Mouse (Mus musculus): ENCODE data around the gene Sgca. TPM values are rescaled to one million over a fixed set of nuclear protein-coding genes. Genes with fewer than 3 reads are reported as not detected.
A peak's percentile ranks its signal among the peaks of the same experiment; 100 is the strongest.

Sgca gene
- polyA plus RNA-seq, 1 experiment: 1.9 TPM

DNA sequence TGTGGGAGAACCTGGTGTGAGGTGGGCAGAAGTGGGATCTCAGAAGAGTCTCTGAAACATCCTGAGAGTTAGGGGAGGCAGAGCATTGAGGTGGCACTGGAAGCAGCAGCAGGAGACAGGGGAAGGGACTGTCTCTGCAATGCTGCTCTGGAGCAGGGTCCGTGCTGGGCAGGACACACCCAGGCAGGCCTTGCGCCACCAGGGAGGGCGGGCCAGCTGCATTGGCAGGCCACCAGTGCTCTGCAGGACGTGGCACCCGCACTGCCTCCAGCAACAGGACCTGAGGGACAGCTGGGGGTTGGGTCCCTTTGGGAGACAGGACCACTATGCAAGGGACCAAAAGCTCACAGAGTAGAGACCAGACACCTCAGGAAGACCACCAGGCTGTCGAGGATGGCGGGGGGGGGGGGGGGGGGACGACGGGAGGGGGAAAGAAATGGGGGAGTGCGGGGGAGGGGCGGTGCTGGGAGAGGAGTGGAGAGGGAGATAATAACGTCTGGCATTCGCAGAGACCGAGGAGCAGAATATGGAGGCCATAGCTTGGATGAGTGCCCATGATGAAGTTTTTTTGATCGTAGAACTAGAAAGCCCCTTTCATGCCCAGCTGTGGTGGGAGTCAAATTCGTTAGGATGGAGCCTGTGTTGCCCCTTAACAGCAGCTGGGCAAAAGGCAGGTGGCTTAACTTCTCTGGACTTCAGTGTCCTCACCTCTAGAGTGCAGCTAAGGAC, 60.3 kb downstream of the Sgca start:
- Histone ChIP-seq H3K4me1 (ENCODE audit: control insufficient read depth, insufficient read depth, low read length) (peaks cover 28% of the 10 kb centered on the region), H3K4me3 (replicated peaks; ENCODE audit: insufficient read depth, low read depth, low read length) (no peak overlapping the region), H3K27me3 (ENCODE audit: control insufficient read depth, insufficient read depth, low read length) (no peaks in the 10 kb centered on the region), H3K27ac (ENCODE audit: insufficient read depth, low read length) (no peak overlapping the region)
- TF ChIP-seq POLR2A (IDR thresholded peaks at IDR 0.05; ENCODE audit: borderline replicate concordance, insufficient read depth, low read length) (no peak), CTCF (IDR thresholded peaks at IDR 0.05; ENCODE audit: borderline replicate concordance, insufficient read depth, low read depth, low read length) (no peak)
- 25% methylated on average over 13 of the region's 16 CpGs for WGBS
- DNase-seq: peak in 1 of 2 experiments; percentile 45

DNA sequence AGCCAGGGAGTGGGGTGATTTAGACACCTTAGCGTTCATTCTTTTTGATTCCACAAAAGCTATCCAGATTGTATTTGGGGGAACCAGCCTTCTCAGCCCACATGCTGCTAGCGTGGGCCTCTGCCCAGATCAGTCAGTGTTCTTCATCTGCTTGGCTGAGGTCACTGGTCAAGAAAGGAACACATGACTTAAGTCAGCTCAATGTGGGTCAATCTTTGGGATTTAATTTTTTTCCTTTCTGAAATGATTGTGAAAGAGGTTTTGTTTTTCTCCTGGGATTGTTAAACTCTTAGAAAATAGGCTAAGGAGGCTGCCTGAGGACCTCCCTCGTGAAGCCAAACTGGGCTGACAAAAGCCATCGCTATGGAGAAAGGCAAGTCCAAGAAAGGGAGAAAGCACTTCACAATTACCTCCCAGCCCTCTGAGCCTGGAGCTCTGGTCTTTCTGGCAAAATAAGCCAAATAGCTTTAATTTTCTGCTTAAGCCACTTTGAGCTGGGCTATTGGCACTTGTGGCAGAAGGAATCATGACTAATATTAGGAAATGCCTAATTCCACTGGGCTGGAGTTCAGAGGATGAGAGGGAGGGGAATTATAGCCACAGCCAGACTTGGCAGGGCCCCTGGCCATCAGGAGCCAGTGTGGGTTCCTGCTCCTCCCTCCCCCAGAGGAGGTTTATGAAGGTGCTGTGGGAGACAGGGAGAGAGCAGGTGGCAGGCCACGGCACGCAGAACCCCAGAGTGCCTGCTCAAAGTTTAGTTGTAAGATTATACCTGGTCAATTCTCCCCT, 62.6 kb downstream of the Sgca start:
- Histone ChIP-seq H3K27ac (ENCODE audit: insufficient read depth, low read length) (peak overlapping the region; percentile 80), H3K4me1 (ENCODE audit: control insufficient read depth, insufficient read depth, low read length) (peaks cover 28% of the 10 kb centered on the region), H3K27me3 (ENCODE audit: control insufficient read depth, insufficient read depth, low read length) (no peaks in the 10 kb centered on the region), H3K4me3 (replicated peaks; ENCODE audit: insufficient read depth, low read depth, low read length) (no peak overlapping the region)
- WGBS: 5% methylated on average over 6 of the region's 6 CpGs
- TF ChIP-seq CTCF (IDR thresholded peaks at IDR 0.05; ENCODE audit: borderline replicate concordance, insufficient read depth, low read depth, low read length) (no peak), POLR2A (IDR thresholded peaks at IDR 0.05; ENCODE audit: borderline replicate concordance, insufficient read depth, low read length) (no peak)
- DNase-seq: peak; percentile 75 to 88

Other genes starting within 250 kb of the Sgca start
- gene Cdc34b, start 234.5 kb downstream of the Sgca start, polyA plus RNA-seq (2012; rRNA removed): 0.33 and 0.48 TPM in 2 replicates
- gene Tmem92, start 193.6 kb downstream of the Sgca start, polyA plus RNA-seq (2012; rRNA removed): not detected in 2 replicates
- 4.5 and 5.5 TPM in 2 replicates for gene Col1a1, start 40.1 kb downstream of the Sgca start, polyA plus RNA-seq (2012; rRNA removed)
- not detected in 2 replicates for gene Hils1, start 8.7 kb downstream of the Sgca start, polyA plus RNA-seq (2012; rRNA removed)
- gene Ppp1r9b, start 14.7 kb upstream of the Sgca start, polyA plus RNA-seq (2012; rRNA removed): 149 and 153 TPM in 2 replicates
- 80.7 and 89.4 TPM in 2 replicates for gene Samd14, start 33.6 kb upstream of the Sgca start, polyA plus RNA-seq (2012; rRNA removed)
- gene Pdk2, start 65.0 kb upstream of the Sgca start, polyA plus RNA-seq (2012; rRNA removed): 219 and 247 TPM in 2 replicates
- 49.4 and 55.5 TPM in 2 replicates for gene Itga3, start 100.5 kb upstream of the Sgca start, polyA plus RNA-seq (2012; rRNA removed)
- 0.38 TPM in 2 replicates for gene Dlx3, start 143.8 kb upstream of the Sgca start, polyA plus RNA-seq (2012; rRNA removed)
- gene Dlx4, start 169.9 kb upstream of the Sgca start, polyA plus RNA-seq (2012; rRNA removed): 0.70 and 1.4 TPM in 2 replicates

Measured in cerebellum, adult 2 months (tissue).